9 mouse cellular contexts compared by ENCODE assay signal in genomic region chr14:13960079-13960478, GRCm38 (mm10). TPM values are rescaled to one million over a fixed set of nuclear protein-coding genes. Genes with fewer than 3 reads are reported as not detected.
DNase-seq lines count a peak whose midpoint lies in the region; ATAC-seq and TF ChIP-seq lines count a peak whose summit lies in the region.
"Had no signal": no experiment of that assay in that cellular context is flagged by ENCODE, and none has a peak within 500 bp of the region (broad histone marks: within the 10 kb centered on the region; RNA-seq: fewer than 3 reads in every experiment).

No protein-coding gene starts in this region.

- H3K9me3 ChIP-seq in heart, postnatal 0 days (replicated peaks; ENCODE audit: control insufficient read depth, low read length), result no peaks in the 10 kb centered on the region
- H3K9me3 ChIP-seq in megakaryocyte, embryonic 14.5 days, result no peaks in the 10 kb centered on the region

- H3K4me3 ChIP-seq in heart, postnatal 0 days (ENCODE audit: low read depth, low read length), result peak overlapping the region; percentile 96
- peak overlapping the region; percentile 96 for H3K4me3 ChIP-seq in megakaryocyte, embryonic 14.5 days (replicated peaks)

- peaks cover 7% of the 10 kb centered on the region for H3K4me1 ChIP-seq in heart, postnatal 0 days (ENCODE audit: control insufficient read depth, insufficient read depth)
- H3K4me1 ChIP-seq in megakaryocyte, embryonic 14.5 days, result peaks cover 21% of the 10 kb centered on the region

- peak; percentile 74 for DNase-seq in CD4-positive helper T cell, adult 2 months (ENCODE audit: low read depth, low spot score)
- DNase-seq in Muller cell, postnatal 12 days (ENCODE audit: inconsistent ontology term), result peak; percentile 75
- DNase-seq in embryo, embryonic 10.5 days (ENCODE audit: low spot score), result peak; percentile 61
- peak; percentile 54 for DNase-seq in heart, postnatal 0 days (ENCODE audit: low spot score)
- peak; percentile 9 to 18 for DNase-seq in layer of hippocampus, postnatal 14 days (ENCODE audit: low spot score in 2 of 2)
- peak; percentile 19 to 25 for DNase-seq in spleen, postnatal 14 days (ENCODE audit: low spot score in 2 of 2)
- DNase-seq in gastrocnemius, postnatal 36 days, result no peak

- intact Hi-C loops in gastrocnemius, postnatal 36 days (cut with DNase I), result loop anchor here (5.0 kb wide), 2 partner anchors 52 to 137 kb away; no protein-coding TSS in a partner anchor

- H3K36me3 ChIP-seq in heart, postnatal 0 days (replicated peaks; ENCODE audit: control insufficient read depth, insufficient read depth, low read length), result no peaks in the 10 kb centered on the region; the same call in 1 of the 2 replicates
- peaks cover 24% of the 10 kb centered on the region for H3K36me3 ChIP-seq in megakaryocyte, embryonic 14.5 days (replicated peaks; ENCODE audit: low read length)

- no peak for TF ChIP-seq EP300 in heart, postnatal 0 days (IDR thresholded peaks at IDR 0.05; ENCODE audit: low read depth)

- ATAC-seq in heart, postnatal 0 days (ENCODE audit: insufficient read depth, low read depth), result no peak

- peak overlapping the region; percentile 96 for H3K9ac ChIP-seq in heart, postnatal 0 days (replicated peaks; ENCODE audit: low read depth, low read length)

- peak overlapping the region; percentile 83 for H3K4me2 ChIP-seq in heart, postnatal 0 days (ENCODE audit: low read depth, low read length)

- H3K27me3 ChIP-seq in heart, postnatal 0 days (ENCODE audit: control insufficient read depth, insufficient read depth, low read length), result no peaks in the 10 kb centered on the region
- no peaks in the 10 kb centered on the region for H3K27me3 ChIP-seq in megakaryocyte, embryonic 14.5 days (replicated peaks)

- WGBS in heart, postnatal 0 days, result 3% methylated on average over 9 of the region's 9 CpGs

- TF ChIP-seq CTCF in heart, postnatal 0 days (IDR thresholded peaks at IDR 0.05; ENCODE audit: low read depth), result no peak

- 0 out of 2 replicates have a peak overlapping the region, but pooled peaks have one; percentile 89 for H3K27ac ChIP-seq in heart, postnatal 0 days (ENCODE audit: low read depth)

RNA-seq across cellular contexts. Expression of gene Atxn7, which starts 1.2 kb away (rescaled TPM):
- 11.2 and 12.4 TPM in 2 replicates for total RNA-seq in heart, postnatal 0 days (2014; rRNA removed; ENCODE audit: low replicate concordance)
- 2.1 TPM in 2 replicates for polyA plus RNA-seq in heart, postnatal 0 days (2015; fragmentation: Nextera tagmentation; extraction: Ambion mirVana)
- 10 to 100 TPM; 19.1 to 20.0 TPM for total RNA-seq in layer of hippocampus, postnatal 14 days (2021)
- 2.3 TPM in 1 of 2 replicates, not detected in the other for polyA plus RNA-seq in megakaryocyte, embryonic 14.5 days (2012; ENCODE audit: insufficient read depth, low replicate concordance)
- 10 to 100 TPM; 13.3 to 16.0 TPM for total RNA-seq in gastrocnemius, postnatal 36 days (2021)

RNA-seq across cellular contexts. Expression of gene Thoc7, which starts 1.6 kb away (rescaled TPM):
- total RNA-seq in heart, postnatal 0 days (2014; rRNA removed; ENCODE audit: low replicate concordance), result 80.9 and 86.7 TPM in 2 replicates
- 198 and 207 TPM in 2 replicates for polyA plus RNA-seq in heart, postnatal 0 days (2015; fragmentation: Nextera tagmentation; extraction: Ambion mirVana)
- total RNA-seq in layer of hippocampus, postnatal 14 days (2021), result 100 to 1,000 TPM; 106 to 114 TPM
- polyA plus RNA-seq in megakaryocyte, embryonic 14.5 days (2012; ENCODE audit: insufficient read depth, low replicate concordance), result 3.6 and 9.6 TPM in 2 replicates
- total RNA-seq in gastrocnemius, postnatal 36 days (2021), result 100 to 1,000 TPM; 110 to 140 TPM

RNA-seq across cellular contexts. Expression of gene Gm281, which starts 45.8 kb away (rescaled TPM):
- not detected in 2 replicates for total RNA-seq in heart, postnatal 0 days (2014; rRNA removed; ENCODE audit: low replicate concordance)
- polyA plus RNA-seq in heart, postnatal 0 days (2015; fragmentation: Nextera tagmentation; extraction: Ambion mirVana), result not detected in 2 replicates
- not detected for total RNA-seq in layer of hippocampus, postnatal 14 days (2021)
- not detected in 2 replicates for polyA plus RNA-seq in megakaryocyte, embryonic 14.5 days (2012; ENCODE audit: insufficient read depth, low replicate concordance)
- total RNA-seq in gastrocnemius, postnatal 36 days (2021), result not detected
- total RNA-seq: left cerebral cortex, adult 8-10 months had no signal

Comparison
In these comparisons a context has a peak if more than half of its experiments do, and no peak if none do; other contexts are left out.
1. DNase-seq: peak in CD4-positive helper T cell, adult 2 months (single experiment), Muller cell, postnatal 12 days (single experiment), embryo, embryonic 10.5 days (single experiment), heart, postnatal 0 days (single experiment), layer of hippocampus, postnatal 14 days (2 of 2) and spleen, postnatal 14 days (2 of 2); none in gastrocnemius, postnatal 36 days (0 of 2).